Mouse (Mus musculus): ENCODE data around the gene Shc3. TPM values are rescaled to one million over a fixed set of nuclear protein-coding genes. Genes with fewer than 3 reads are reported as not detected.

The Shc3 gene
- polyA plus RNA-seq, 1 experiment from 2014 or later = 7.2 TPM

DNA sequence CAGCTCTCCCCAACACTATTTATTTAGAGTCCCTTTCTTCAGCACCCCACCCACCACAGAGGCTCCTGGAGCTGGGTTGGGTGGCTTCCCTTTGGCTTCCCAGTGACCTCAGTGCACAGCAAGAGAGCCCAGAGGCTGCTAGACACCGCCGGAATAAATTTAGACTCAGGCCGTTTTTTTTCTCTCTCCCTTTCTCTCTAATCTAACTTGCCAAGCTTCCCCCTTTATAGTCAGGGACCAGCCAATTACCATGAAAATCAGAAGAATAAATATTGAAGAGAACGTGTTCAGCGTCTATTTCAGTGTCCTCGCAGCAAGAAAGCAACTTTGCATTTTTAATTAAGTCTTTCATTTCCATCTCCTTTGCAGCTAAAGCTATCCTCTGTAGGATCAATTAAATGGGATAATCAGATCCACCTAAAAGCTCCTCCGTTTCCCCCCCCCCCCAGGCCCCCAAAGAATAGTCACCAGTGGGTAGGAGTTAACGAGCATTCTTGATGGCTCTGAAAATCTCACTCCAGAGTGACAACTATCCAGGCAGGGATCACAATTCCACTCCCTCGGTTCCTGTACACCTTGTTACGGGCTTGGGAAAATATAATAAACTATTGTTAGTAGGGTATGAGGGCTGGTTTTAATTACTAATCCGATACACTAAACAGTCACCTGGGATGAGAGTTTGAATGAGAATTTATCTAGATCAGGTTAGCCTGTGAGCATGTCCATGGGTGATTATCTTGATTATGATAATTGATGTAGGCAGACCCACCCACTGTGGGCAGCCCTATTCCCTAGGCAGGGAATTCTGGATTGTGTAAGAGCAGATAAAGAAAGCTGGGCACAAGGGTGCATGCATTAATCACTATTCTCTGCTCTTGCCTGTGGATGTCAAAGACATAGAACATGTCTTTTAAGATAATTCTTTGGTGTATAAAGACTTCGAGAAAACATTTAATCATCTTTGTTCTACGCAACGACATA, 131.8 kb downstream of the Shc3 start:
- no peaks in the 10 kb centered on the region for H3K27me3 ChIP-seq (ENCODE audit: control insufficient read depth, insufficient read depth, low read length)
- 50% methylated on average over 14 of the region's 14 CpGs for WGBS
- H3K4me1 ChIP-seq (replicated peaks; ENCODE audit: control insufficient read depth, insufficient read depth, low read length) = no peaks in the 10 kb centered on the region
- H3K4me2 ChIP-seq (replicated peaks) = no peak overlapping the region
- no peak overlapping the region for H3K9ac ChIP-seq
- 0 out of 2 replicates have a peak overlapping the region, but pooled peaks have one; percentile 32 for H3K27ac ChIP-seq
- no peak overlapping the region for H3K4me3 ChIP-seq (replicated peaks; ENCODE audit: low read length)
- DNase-seq (ENCODE audit: low spot score) (no peak), ATAC-seq (ENCODE audit: low FRiP score) (peak; percentile 69; the same call in 1 of the 2 replicates)
- H3K36me3 ChIP-seq (replicated peaks; ENCODE audit: control insufficient read depth, insufficient read depth) = no peaks in the 10 kb centered on the region
- no peaks in the 10 kb centered on the region for H3K9me3 ChIP-seq (ENCODE audit: control insufficient read depth, low read length)

DNA sequence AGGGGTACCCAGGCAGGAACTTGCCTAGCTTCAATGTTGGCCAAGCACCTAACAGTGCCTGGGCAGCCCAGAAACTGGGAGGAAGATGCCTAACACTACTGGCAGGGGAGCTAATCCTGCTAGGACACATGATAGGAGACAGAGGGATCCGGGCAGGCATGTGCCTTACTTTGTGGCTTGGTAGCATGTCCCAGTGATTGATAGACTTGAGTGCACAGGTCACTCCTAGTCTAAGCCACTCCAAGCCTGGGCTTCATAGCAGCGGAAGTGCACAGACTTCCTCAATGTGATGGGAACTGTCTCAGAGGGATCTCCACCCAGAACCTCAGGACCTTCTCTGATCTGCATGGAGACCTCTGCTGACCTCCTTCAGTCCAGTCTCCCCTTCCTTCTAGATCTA, 134.1 kb downstream of the Shc3 start:
- 63% methylated on average over 2 of the region's 2 CpGs for WGBS
- no peak overlapping the region for H3K9ac ChIP-seq
- no peak overlapping the region for H3K4me3 ChIP-seq (replicated peaks; ENCODE audit: low read length)
- no peaks in the 10 kb centered on the region for H3K4me1 ChIP-seq (replicated peaks; ENCODE audit: control insufficient read depth, insufficient read depth, low read length)
- H3K4me2 ChIP-seq (replicated peaks) = no peak overlapping the region
- DNase-seq (ENCODE audit: low spot score) (no peak), ATAC-seq (ENCODE audit: low FRiP score) (no peak)
- no peaks in the 10 kb centered on the region for H3K27me3 ChIP-seq (ENCODE audit: control insufficient read depth, insufficient read depth, low read length)
- H3K9me3 ChIP-seq (ENCODE audit: control insufficient read depth, low read length) = no peaks in the 10 kb centered on the region
- no peak overlapping the region for H3K27ac ChIP-seq
- H3K36me3 ChIP-seq (replicated peaks; ENCODE audit: control insufficient read depth, insufficient read depth) = no peaks in the 10 kb centered on the region

DNA sequence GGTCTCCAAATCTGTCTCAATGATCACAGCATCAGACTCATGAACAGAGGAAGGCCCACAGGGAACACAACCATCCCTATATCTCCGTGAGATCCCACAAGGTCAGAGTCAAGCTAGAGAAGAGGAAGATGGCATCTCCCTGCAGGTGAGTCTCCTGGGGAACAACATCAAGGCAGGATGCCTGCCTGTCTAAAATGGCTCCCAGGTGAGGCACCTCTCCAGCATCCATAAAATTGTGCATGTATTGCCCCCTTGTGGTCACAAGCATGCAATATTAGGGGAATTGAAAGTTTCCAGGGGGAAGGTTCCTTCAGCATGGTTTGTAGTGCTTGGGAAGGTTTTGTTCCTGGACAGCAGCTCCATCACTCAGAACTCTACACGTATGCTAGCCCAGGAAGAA, 134.8 kb downstream of the Shc3 start:
- H3K36me3 ChIP-seq (replicated peaks; ENCODE audit: control insufficient read depth, insufficient read depth) = no peaks in the 10 kb centered on the region
- 60% methylated on average over 2 of the region's 2 CpGs for WGBS
- no peak overlapping the region for H3K9ac ChIP-seq
- H3K4me2 ChIP-seq (replicated peaks) = no peak overlapping the region
- H3K4me1 ChIP-seq (replicated peaks; ENCODE audit: control insufficient read depth, insufficient read depth, low read length) = no peaks in the 10 kb centered on the region
- no peak for DNase-seq (ENCODE audit: low spot score)
- no peaks in the 10 kb centered on the region for H3K27me3 ChIP-seq (ENCODE audit: control insufficient read depth, insufficient read depth, low read length)
- H3K4me3 ChIP-seq (replicated peaks; ENCODE audit: low read length) = no peak overlapping the region
- H3K9me3 ChIP-seq (ENCODE audit: control insufficient read depth, low read length) = no peaks in the 10 kb centered on the region
- ATAC-seq (ENCODE audit: low FRiP score) = no peak
- H3K27ac ChIP-seq = no peak overlapping the region

DNA sequence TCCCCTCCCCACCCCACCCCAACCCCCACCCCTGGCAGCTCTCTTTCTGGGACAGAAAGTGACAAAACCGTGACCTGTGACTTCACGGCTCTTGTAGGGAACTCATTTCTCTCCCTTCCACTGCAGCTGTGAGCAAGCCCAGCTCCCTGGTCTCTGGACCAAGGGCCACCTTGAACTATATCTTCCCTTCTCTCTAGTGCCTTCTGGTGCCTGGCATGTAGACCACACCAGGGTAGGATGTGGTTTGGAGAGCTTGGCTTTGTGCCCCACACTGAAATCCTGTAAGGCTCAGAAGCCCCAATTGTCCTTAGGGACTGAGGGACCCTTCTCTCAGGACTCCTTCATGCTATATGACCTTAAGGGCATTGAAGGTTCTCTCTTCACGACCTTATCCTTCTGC, 135.8 kb downstream of the Shc3 start:
- Histone ChIP-seq H3K36me3 (replicated peaks; ENCODE audit: control insufficient read depth, insufficient read depth) (no peaks in the 10 kb centered on the region), H3K9me3 (ENCODE audit: control insufficient read depth, low read length) (no peaks in the 10 kb centered on the region), H3K9ac (no peak overlapping the region), H3K4me2 (replicated peaks) (no peak overlapping the region), H3K4me3 (replicated peaks; ENCODE audit: low read length) (no peak overlapping the region), H3K27ac (no peak overlapping the region), H3K4me1 (replicated peaks; ENCODE audit: control insufficient read depth, insufficient read depth, low read length) (no peaks in the 10 kb centered on the region), H3K27me3 (ENCODE audit: control insufficient read depth, insufficient read depth, low read length) (no peaks in the 10 kb centered on the region)
- 66% methylated on average over 3 of the region's 3 CpGs for WGBS
- no peak for ATAC-seq (ENCODE audit: low FRiP score)
- DNase-seq (ENCODE audit: low spot score) = no peak

DNA sequence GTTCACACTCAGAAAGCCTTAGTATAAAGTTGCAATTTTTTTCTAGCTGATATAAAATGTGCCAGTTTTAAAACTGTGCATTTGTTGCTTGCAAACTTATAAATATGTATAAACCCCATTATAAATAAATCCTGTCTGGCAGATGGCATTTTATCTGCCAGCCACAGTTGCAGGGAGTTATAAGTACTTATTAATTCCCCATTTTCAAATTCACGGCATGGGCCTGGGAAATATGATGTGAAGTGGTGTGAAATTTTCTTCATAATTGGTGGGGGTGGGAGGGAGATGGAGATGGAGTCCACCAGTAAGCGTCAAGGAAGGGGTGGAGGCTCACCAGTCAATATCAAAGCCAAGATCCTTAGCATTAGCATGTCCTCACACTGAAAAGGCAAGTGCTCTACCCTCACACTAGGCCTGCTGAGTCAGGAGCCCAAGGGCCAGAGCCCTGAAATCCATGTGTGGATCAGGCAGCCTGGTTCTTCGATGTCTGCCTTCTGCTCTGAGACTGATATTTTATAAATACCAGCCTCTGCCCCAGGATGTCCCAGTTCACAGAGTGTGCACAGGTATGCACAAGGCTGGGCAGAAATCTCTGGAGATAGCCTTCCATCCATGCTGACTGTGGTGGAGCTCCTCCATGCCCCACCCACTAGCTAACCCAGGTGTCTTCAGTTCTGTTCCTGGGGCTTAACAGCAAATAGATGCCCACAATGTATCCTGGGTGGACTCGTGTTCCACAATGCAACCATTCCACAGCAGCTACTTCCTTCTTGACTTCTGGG, 143.4 kb downstream of the Shc3 start:
- WGBS = 74% methylated on average over 4 of the region's 4 CpGs
- Histone ChIP-seq H3K9me3 (ENCODE audit: control insufficient read depth, low read length) (no peaks in the 10 kb centered on the region), H3K27ac (no peak overlapping the region), H3K36me3 (replicated peaks; ENCODE audit: control insufficient read depth, insufficient read depth) (no peaks in the 10 kb centered on the region), H3K9ac (no peak overlapping the region), H3K27me3 (ENCODE audit: control insufficient read depth, insufficient read depth, low read length) (no peaks in the 10 kb centered on the region), H3K4me2 (replicated peaks) (no peak overlapping the region), H3K4me1 (replicated peaks; ENCODE audit: control insufficient read depth, insufficient read depth, low read length) (no peaks in the 10 kb centered on the region), H3K4me3 (replicated peaks; ENCODE audit: low read length) (no peak overlapping the region)
- ATAC-seq (ENCODE audit: low FRiP score) = no peak
- no peak for DNase-seq (ENCODE audit: low spot score)

DNA sequence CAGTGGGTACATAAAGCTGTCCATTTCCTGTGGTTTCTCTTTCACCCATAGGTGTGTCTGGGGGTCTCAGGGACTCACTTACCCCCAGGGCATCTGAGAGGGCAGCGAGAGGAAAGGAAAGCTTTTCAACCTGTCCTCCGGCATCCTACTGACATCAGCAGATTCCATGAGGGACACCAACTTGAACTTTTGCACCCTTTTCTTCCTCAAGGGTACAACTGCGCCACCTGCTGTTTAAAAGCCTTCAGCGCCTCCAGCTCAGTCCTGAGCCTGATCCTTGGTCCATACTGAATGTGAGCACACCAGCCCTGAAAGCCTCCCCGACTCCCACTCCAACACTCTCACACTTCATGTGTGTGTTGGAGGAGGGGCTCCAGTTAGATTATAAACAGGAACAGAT, 144.6 kb downstream of the Shc3 start:
- DNase-seq (ENCODE audit: low spot score) = peak; percentile 70
- no peaks in the 10 kb centered on the region for H3K4me1 ChIP-seq (replicated peaks; ENCODE audit: control insufficient read depth, insufficient read depth, low read length)
- no peaks in the 10 kb centered on the region for H3K9me3 ChIP-seq (ENCODE audit: control insufficient read depth, low read length)
- no peak overlapping the region for H3K4me2 ChIP-seq (replicated peaks)
- 17% methylated on average over 5 of the region's 5 CpGs for WGBS
- no peak overlapping the region for H3K9ac ChIP-seq
- no peak overlapping the region for H3K4me3 ChIP-seq (replicated peaks; ENCODE audit: low read length)
- no peak; the same call in 1 of the 2 replicates for ATAC-seq (ENCODE audit: low FRiP score)
- no peaks in the 10 kb centered on the region for H3K36me3 ChIP-seq (replicated peaks; ENCODE audit: control insufficient read depth, insufficient read depth)
- no peaks in the 10 kb centered on the region for H3K27me3 ChIP-seq (ENCODE audit: control insufficient read depth, insufficient read depth, low read length)
- no peak overlapping the region for H3K27ac ChIP-seq

DNA sequence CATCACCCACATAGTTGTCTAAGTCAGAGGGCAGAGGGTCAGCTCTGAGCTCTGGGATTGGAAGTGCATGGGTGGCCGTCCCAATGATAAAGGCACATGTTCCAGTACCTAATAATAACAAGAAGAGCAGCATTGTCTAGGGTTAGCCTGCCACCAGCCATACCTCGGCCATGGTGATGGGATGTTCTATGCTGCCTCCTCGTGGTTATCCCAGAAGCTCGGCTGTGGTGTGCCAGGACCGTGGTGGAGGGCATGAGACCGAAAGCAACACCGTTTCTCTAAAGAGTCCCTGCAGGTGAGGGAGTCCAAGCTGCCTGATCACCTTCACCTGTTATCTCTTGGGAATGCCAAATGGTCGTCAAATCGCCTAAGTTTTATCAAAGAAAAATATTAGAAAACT, 145.6 kb downstream of the Shc3 start:
- no peak for DNase-seq (ENCODE audit: low spot score)
- ATAC-seq (ENCODE audit: low FRiP score) = no peak
- Histone ChIP-seq H3K27ac (no peak overlapping the region), H3K27me3 (ENCODE audit: control insufficient read depth, insufficient read depth, low read length) (no peaks in the 10 kb centered on the region), H3K4me2 (replicated peaks) (no peak overlapping the region), H3K4me3 (replicated peaks; ENCODE audit: low read length) (no peak overlapping the region), H3K4me1 (replicated peaks; ENCODE audit: control insufficient read depth, insufficient read depth, low read length) (0 out of 2 replicates have a peak, but pooled peaks cover 3% of the 10 kb centered on the region), H3K9ac (no peak overlapping the region), H3K36me3 (replicated peaks; ENCODE audit: control insufficient read depth, insufficient read depth) (no peaks in the 10 kb centered on the region), H3K9me3 (ENCODE audit: control insufficient read depth, low read length) (no peaks in the 10 kb centered on the region)
- WGBS = 82% methylated on average over 9 of the region's 9 CpGs

DNA sequence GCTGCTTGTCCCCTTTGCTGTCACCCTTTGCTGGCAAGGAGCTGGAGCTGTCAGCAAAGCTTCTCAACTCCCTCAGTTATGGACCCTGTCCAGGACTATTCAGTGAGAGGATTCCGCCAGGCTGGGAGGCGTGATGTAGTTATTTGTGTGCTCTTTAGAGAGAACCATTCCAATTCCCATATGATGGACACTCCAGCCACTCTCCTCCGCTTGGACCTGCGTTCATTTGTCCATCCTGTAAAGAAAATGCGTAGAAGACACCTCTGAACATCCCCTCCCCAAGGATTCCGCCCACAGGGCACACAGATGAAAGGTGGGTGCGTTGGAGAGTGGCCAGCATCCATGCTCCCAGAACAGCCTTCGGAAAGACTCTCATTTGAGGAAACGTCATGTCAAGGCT, 148.4 kb downstream of the Shc3 start:
- no peak overlapping the region for H3K4me2 ChIP-seq (replicated peaks)
- H3K27me3 ChIP-seq (ENCODE audit: control insufficient read depth, insufficient read depth, low read length) = no peaks in the 10 kb centered on the region
- H3K36me3 ChIP-seq (replicated peaks; ENCODE audit: control insufficient read depth, insufficient read depth) = no peaks in the 10 kb centered on the region
- H3K27ac ChIP-seq = no peak overlapping the region
- 87% methylated on average over 9 of the region's 9 CpGs for WGBS
- H3K4me1 ChIP-seq (replicated peaks; ENCODE audit: control insufficient read depth, insufficient read depth, low read length) = peaks cover 16% of the 10 kb centered on the region
- DNase-seq (ENCODE audit: low spot score) (no peak), ATAC-seq (ENCODE audit: low FRiP score) (no peak)
- no peaks in the 10 kb centered on the region for H3K9me3 ChIP-seq (ENCODE audit: control insufficient read depth, low read length)
- no peak overlapping the region for H3K9ac ChIP-seq
- H3K4me3 ChIP-seq (replicated peaks; ENCODE audit: low read length) = no peak overlapping the region

DNA sequence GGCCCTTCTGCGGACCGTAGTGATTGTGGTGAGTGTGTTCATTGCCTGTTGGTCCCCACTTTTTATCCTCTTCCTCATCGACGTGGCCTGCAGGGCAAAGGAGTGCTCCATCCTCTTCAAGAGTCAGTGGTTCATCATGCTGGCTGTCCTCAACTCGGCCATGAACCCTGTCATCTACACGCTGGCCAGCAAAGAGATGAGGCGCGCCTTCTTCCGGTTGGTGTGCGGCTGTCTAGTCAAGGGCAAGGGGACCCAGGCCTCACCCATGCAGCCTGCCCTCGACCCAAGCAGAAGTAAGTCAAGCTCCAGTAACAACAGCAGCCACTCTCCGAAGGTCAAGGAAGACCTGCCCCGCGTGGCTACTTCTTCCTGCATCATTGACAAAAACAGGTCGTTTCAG, 149.7 kb downstream of the Shc3 start:
- Histone ChIP-seq H3K4me1 (replicated peaks; ENCODE audit: control insufficient read depth, insufficient read depth, low read length) (peaks cover 16% of the 10 kb centered on the region), H3K4me3 (replicated peaks; ENCODE audit: low read length) (no peak overlapping the region), H3K4me2 (replicated peaks) (no peak overlapping the region), H3K9ac (no peak overlapping the region), H3K9me3 (ENCODE audit: control insufficient read depth, low read length) (no peaks in the 10 kb centered on the region), H3K36me3 (replicated peaks; ENCODE audit: control insufficient read depth, insufficient read depth) (no peaks in the 10 kb centered on the region), H3K27me3 (ENCODE audit: control insufficient read depth, insufficient read depth, low read length) (no peaks in the 10 kb centered on the region), H3K27ac (no peak overlapping the region)
- no peak for ATAC-seq (ENCODE audit: low FRiP score)
- WGBS = 93% methylated on average over 15 of the region's 15 CpGs
- DNase-seq (ENCODE audit: low spot score) = no peak

Data from hindbrain, embryonic 14.5 days (tissue).